Mouse (Mus musculus) neural tube, embryonic 10.5 days (tissue): ENCODE measurements around the gene Lrig1.

ENCODE experiments used
- DNase-seq: peaks from one replicate; pipeline ENCODE4 v3.0.0-alpha.2; 2017; ENCODE audit warnings: low spot score; ENCODE audit errors: extremely low spot score

Gene Lrig1

GRCm38 (mm10) chr6:94620801-94621301, 79.1 kb downstream of the Lrig1 start:
- DNase-seq = no peak

- DNase-seq = no peak
These were observed 79.7 kb downstream of the Lrig1 start for GRCm38 (mm10) chr6:94620287-94620686.

DNA sequence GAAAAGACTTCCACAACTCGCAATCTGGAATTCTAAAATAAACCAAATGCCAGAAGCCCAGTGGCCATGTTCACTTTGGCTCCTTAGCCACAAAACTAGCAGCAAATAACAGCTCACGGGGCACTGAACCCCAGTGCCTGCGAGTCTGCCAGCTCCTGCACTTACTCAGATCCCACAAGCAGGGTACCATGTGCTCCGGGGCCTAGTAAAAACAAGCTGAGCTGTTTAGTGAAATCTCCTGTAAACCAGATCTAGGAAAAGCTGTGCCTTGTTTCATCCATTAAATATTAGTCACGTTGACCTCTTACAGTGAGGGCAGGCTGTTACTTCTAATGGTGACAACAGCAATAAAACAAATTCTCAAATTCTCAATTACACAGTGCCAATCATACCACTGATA, 81.3 kb downstream of the Lrig1 start:
- DNase-seq = no peak

DNA sequence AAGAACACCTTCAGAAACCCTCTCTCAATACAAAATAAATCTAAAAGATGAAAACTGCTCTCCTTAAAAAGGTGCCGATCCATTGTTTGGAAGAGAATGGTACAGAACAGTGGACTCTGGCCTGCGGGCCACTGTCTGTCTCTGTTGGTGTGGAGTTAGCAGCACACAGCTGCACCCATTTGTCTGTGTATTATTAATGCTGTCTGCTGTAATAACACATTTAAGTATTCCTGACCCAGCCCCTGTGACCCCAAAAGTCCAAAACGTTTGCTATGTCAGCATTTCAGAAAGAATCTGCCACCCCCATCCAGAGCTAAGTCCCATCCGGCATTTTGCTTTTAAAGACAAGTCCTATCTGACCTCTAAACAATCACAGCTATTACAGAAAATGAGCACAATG, 84.0 kb downstream of the Lrig1 start:
- DNase-seq = no peak

- no peak for DNase-seq
These were observed 85.6 kb downstream of the Lrig1 start for GRCm38 (mm10) chr6:94614346-94614745.

GRCm38 (mm10) chr6:94613235-94613895, 86.6 kb downstream of the Lrig1 start:
- DNase-seq = no peak

DNA sequence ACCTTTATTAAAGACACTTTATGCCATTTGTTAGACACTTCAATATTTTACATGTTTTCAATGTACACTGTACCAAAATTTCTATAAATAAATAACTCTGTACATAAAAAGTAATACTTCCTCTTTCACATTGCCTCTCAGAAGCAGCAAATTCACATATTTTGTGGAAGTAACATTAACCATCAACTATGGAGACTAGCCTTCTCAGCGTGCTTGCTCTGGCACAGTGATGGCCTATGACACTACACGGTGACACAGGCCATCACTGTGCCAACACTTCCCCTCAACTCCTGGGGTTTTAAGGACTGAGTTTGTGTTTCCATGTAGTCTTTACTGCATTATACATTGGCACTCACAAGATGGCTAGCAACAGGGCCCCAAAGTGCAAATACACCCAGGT, 95.4 kb downstream of the Lrig1 start:
- DNase-seq = no peak

GRCm38 (mm10) chr6:94604072-94604471, 95.9 kb downstream of the Lrig1 start:
- DNase-seq = no peak

DNA sequence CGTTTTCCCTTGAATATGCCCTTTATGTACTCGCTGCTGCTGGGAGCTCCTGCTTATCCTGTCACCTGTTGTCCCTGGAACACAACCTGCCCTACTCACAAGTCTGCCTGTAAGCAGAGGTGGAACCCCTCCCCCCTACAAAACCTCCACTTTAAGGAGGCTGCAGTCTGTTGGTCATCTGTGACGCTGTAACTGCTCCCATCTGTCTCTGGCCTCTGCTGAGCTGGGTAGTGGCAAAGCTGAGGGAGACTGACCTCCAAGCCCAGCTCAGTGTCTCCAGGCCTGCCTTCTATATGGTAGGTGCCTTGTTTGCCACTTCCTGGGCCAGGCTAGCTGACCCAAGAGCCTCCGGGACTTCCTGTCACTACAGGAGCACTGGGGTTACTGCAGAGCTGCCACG, 98.1 kb downstream of the Lrig1 start:
- no peak for DNase-seq

- no peak for DNase-seq
These were observed 98.9 kb downstream of the Lrig1 start for GRCm38 (mm10) chr6:94601101-94601500.

- no peak for DNase-seq
These were observed 100.9 kb downstream of the Lrig1 start for GRCm38 (mm10) chr6:94599016-94599415.

- no peak for DNase-seq
These were observed 101.5 kb downstream of the Lrig1 start for GRCm38 (mm10) chr6:94598421-94598820.

GRCm38 (mm10) chr6:94596761-94597485, 103.0 kb downstream of the Lrig1 start:
- DNase-seq = no peak

GRCm38 (mm10) chr6:94596051-94596760, 103.8 kb downstream of the Lrig1 start:
- DNase-seq = no peak

DNA sequence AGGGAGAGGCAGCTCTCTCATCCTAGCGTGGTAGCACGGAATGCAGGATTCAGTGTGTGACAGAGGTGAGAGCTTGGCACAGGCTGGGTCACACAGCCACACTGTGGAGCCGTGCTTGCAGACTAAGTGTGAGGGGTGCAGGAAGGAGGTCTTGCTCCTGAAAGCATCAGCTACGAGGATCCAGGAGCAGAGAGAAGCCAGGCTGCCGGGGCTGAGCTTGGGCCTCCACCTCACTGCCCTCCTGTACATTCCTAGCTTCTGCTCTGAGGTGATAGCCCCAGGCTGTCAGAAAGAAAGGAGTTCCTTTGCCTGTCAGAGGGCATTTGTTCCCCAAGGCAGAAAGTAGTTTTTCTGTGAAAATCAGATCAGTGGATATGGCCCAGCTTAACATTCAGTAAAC, 104.8 kb downstream of the Lrig1 start:
- DNase-seq = no peak

- DNase-seq = no peak
These were observed 105.2 kb downstream of the Lrig1 start for GRCm38 (mm10) chr6:94594711-94595110.

DNA sequence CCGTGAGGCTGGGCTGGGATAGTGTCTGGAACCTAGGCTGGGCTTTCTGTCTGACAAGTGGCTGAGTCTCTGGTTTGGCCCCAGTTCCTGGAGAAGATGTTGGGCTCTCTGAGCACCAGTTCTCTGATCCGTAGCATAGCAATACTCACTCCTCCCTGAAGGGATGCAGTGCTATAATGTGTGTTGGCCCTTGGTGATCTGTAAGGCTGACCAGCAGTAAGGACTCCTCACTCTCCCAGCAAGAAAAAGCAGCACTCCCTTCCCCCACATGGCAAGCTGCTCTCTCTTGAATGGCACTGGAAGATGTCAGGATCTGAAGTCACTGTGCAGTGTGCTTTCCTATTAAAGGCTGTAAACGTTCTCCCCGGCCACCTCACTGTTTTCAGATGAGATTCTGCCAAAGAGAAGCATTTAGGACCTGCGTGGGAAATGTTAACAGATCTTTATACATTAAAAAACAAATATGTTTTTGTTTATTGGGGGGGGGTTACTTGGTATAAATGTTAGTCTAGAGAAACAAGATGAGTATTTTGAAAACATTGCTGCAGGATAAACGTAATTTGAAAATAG, 105.8 kb downstream of the Lrig1 start:
- peak; percentile 13 for DNase-seq

DNA sequence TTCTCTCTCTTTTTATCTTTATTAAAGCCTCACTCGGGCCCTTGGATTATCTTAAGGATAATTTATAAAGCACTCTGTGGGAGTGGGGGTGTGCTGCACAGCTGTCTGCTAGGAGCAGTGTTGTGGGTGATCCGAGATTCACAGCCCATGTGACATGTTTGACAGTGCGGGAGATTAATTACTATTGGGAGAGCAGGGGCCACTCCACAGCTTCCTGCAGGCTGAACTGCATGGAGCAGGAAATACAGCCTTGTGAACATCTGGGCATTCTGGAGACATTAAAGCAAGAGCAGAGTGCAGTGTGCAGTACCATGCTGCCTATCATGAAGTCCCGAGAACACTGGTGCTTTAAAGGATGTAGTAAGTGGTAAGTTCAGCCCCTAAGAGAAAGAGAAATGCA, 107.2 kb downstream of the Lrig1 start:
- peak; percentile 52 for DNase-seq

DNA sequence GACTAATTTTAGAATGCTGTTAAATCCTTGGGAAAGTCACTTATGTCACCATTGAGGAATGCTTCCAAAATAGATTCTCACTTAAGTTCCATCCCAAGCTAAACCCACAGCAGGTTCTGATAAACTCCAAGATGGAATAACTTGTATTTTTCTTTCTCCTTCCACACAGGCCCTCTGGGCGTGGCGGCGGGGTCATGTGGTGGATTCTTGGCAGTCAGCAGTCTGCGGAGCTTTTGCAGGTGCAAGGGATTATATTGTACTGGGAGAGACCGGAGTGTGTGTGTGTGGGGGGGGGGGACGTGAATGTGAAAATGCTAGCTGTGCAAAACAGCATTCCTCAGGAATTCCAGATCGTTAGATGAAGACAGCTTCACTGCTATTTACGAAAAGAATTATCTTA, 107.7 kb downstream of the Lrig1 start:
- DNase-seq = peak; percentile 50

- peak; percentile 8 for DNase-seq
These were observed 111.6 kb downstream of the Lrig1 start for GRCm38 (mm10) chr6:94588365-94588764.

DNA sequence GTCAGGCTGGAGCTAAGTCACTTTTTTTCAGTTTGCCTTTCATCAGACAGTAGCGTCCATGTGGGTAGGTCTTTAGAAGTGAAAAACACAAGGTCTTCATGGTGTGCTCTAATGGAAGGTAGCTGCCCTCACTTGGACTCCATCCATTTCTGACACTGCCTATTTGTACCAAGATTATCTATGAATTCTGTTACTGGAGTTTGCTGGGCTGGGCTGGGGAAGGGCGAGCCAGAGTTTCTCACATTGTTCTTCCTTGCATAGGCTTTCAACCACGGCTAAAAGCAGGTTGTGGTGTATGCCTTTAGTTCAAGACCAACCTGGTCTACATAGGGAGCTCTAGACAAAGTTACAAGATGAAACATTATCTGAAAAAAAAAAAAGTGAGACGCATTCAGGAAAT, 115.0 kb downstream of the Lrig1 start:
- DNase-seq = no peak

GRCm38 (mm10) chr6:94584147-94584695, 115.7 kb downstream of the Lrig1 start:
- DNase-seq = no peak
